Mouse (Mus musculus): ENCODE results near the gene Ak8.

The Ak8 gene

DNA sequence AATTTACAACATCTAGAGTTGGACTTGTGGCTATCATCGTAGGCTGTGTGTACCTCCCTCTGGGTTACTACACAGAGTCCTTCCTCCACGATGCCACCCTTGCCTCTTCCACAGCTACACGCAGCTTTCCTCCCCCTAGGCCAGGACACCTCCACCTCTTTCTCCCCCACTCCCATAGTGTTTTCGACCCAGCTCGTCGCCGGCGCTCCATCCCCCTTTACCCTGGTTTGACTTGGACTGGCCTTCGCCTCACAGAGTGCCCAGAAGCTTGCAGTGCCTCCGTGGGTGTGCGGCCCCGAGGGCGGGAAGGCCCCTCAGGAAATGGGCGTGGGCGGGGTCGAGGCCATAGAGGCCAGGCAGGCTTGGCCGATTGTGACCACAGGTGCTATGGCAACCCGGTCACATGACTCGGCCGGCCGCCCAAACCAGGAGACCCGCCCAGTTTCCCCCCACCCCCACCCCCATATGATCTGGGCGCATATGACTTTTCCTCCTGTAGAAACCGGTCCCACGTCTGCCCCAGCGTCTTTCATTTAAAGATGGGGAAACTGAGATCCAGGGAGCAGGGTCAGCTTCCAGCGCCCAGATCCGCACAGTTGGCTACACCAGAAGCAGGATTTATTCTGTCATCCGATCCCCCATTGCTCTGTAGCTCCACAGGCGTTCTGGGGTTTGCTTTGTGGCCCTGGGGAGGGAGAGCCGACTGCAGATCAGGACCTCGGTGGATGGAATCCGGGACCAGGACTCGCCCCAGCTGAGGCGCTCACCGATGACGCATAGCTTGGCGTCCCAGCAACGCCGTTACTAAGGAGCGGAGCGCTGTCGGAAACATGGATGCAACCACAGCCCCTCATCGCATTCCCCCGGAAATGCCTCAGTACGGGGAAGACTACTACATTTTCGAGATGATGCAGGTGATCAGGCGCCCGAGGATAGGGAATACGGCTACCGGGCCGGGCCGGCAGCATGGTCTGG, at the start of gene Ak8, which contains the start of gene Spaca9:
Ak8 (plus strand) TSS at position 804 of the 975 bp plus-strand sequence.
Spaca9 (minus strand) TSS at position 367 of the 975 bp plus-strand sequence.
- DNase-seq (ENCODE audit: low spot score): peak; percentile 45

DNA sequence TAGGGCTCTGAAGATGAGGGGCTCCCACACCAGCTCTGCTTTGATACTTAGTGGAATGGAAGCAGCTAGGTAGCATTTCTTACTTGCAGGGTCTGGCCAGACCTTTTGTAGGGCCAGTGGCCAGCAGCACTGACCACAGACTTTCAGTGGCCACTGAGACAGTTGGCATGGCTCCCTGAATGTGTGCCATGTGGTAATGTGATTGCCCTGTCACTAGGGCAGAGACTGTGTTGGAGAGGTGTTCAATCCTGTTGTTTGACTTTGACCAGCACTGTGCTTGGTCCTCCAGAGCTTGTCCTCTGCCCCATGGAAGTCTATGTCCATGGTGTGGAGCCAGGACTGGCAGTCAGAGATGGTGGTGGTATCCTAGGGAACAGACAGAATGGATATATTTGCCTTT, 49.4 kb upstream of the Ak8 start:
- no peak for DNase-seq (ENCODE audit: low spot score)

DNA sequence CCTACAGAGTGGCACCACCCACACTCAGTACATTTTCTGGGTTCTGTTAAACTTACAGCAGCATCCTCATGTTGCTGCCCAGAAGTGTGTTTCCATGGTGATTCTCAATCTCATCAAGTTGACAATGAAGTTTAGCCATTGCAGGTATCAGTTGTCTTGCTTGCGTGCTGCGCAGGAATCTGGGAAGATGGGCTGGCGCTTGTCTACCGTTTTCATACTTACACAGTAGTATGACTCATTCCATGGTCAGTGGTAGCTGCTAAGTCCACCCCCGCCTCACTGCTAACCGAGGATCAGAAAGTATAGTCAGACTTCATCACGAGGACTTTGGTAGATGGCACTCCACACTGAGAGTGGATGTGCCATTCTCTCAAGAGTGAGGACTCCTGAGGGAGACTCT, 46.6 kb upstream of the Ak8 start:
- no peak for DNase-seq (ENCODE audit: low spot score)

DNA sequence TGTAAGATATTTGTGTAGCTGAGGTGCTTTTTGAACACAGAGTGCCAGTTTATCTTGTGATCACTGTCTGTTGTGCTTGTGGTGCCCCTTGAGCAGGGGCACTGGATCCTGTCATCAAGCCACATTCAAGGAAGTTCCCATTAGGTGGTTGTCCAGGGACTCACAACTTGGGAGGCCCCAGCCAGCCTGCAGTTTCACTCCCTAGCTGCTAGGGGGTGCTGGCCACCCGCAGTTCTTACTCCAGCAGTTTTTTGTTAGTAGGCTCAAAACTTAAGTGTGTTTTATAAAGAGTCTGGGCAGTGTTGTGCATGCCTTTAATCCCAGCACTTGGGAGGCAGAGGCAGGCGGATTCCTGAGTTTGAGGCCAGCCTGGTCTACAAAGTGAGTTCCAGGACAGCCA, 45.7 kb upstream of the Ak8 start:
- no peak for DNase-seq (ENCODE audit: low spot score)

DNA sequence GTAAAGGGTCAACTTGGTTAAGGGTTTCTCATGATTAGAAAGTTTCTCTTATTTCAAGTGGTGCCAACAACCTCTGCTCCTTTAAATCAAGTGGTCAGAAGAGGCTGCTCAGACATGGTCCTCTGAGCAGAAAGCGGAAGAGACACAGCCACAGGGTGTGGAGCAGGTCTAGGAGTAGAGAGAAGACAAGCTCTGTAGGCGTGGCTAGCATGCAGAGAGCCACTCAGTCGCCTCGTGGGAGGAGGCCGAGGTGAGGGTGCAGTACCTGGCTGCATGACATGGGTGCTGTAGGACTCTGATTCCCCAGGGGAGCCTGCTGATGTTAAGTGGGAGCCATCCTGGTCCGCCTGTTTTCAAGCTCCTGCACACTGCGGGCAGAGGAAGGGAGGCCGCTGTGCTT, 43.7 kb upstream of the Ak8 start:
- no peak for DNase-seq (ENCODE audit: low spot score)

DNA sequence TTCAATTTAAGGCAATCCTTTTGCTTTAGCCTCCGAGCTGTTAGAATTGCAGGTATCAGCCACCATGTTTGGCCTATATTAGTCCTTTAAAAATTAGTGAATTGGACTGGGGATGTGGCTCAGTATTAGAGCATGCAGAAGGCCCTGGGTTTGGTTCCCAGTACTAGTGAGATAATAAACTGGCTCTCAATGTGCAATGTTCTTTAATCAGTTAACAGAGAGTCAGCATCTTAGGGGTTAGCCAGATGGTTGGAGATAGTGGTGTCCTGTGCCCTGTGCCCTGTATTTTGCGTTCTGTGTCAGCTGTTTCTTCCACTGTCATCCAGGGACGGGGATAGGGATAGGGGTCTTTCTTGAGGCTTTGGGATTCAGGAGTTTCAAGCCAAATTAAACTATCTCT, 37.1 kb upstream of the Ak8 start:
- DNase-seq (ENCODE audit: low spot score): no peak

DNA sequence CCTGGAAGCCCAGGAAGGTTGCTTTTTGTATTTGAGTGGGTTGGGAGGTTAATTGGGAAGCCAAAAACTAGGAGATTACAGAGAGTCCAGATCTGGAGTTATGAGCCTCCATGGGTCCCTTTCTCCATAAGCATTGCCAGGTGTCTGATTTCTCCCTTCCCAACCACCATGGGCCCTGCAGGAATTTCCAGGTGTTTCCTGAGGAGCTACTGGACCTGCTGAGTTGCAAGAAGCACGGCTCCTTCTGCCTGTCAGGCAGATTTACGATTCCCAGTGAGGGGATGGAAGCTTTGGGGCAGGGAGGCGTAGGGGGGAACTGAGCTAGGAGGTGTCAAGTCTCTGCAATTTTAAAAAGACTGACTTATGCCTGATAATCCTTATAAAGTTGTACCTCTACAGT, 34.1 kb upstream of the Ak8 start:
- DNase-seq (ENCODE audit: low spot score): no peak

DNA sequence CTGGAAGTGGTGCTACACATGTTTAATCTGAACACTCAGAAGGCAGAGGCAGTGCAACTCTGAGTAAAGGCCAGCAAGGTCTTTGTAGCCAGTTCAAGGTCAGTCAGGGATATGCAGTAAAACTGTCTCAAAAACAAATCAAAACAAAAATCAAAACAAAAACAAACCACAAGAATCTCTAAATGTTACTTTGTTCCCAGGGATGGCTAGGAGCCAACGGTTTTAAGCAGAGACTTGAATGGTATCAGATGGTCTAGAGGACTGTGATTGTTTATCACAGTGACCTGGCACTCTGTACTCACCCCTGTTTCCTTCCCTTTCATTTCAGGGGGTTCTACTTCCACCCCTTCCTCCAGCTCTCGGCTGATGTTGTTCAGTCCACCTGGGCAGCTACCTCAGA, 28.5 kb upstream of the Ak8 start:
- no peak for DNase-seq (ENCODE audit: low spot score)

DNA sequence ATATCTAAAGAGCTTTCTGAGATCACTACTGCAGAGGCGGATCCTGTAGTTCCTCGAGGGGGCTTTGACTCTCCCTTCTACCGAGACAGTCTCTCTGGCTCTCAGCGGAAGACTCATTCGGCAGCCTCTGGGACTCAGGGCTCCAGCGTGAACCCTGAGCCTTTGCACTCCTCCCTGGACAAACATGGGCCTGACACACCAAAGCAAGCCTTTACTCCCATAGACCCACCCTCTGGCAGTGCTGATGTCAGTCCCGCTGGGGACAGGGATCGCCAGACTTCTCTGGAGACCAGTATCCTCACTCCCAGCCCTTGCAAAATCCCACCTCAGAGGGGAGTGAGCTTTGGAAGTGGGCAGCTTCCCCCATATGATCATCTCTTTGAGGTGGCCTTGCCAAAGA, 24.0 kb upstream of the Ak8 start:
- DNase-seq (ENCODE audit: low spot score): no peak

DNA sequence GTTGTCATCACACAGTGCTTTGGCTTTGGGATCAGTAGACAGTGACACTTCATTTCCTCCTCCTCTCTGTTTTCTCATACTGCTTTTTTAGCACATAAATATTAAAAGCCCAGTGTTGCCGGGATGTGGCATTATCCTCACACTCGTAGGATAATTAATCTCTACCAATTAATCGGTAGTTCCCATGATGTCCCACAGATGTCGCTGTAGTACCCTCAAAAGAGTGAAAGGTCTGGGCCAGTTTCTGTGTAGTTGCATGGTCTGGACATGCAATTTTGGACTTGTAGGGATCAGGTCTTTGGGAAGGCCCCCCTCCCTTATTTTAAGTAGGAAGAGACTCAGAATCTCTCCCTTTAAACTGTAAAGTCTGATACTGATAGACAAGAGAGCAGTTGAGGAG, 19.3 kb upstream of the Ak8 start:
- no peak for DNase-seq (ENCODE audit: low spot score)

DNA sequence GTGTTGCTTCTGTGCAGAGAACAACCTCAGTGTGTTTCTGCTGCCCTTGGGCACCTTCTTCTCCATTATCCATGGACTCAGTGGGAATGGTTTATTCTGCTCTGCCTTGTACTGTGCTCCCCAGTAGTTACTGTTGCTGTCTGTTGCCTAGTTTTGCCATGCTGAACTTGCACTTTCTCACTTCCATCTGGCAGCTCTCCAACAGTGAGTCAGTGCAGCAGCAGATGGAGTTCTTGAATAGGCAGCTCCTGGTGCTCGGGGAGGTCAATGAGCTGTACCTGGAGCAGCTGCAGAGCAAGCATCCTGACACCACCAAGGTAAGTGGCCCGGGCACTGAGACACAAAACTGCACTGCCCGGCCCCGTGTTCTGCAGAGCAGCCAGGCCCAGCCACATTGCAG, 18.2 kb upstream of the Ak8 start:
- no peak for DNase-seq (ENCODE audit: low spot score)

DNA sequence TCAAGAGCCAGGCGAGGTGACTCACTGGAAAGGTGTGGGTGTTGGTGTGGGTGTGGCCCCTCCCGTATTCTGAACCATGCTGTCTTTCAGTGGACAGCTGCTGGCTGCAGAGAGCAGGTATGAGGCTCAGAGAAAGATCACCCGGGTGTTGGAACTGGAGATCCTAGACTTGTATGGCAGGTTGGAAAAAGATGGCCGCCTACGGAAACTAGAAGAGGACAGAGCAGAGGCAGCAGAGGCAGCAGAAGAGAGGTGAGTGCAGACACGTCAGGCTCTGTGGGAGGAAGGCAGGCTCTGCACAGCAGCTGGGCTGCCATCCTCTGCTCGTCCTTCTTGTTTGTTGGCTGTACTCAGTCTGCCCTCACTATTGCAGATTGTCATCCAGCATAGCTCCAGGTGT, 14.1 kb upstream of the Ak8 start:
- DNase-seq (ENCODE audit: low spot score): no peak

DNA sequence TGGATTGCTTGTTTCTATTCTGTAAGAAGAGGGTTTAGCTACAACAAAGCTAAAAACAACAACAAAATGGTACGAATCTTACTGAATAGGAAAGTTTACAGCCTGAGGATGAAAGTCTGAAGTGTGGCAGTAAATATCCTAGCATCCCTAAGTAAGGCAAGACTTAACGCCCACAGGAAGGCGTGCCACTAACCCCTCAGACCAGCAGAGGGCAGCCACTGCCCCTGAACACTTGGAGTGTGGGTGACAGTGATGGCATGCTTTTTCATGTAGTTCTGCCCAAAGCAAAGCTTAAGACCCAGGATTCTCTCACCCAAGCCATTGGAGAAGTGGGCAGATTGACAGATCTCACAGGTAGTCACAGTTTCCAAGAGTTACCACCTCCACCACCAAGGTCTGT, 11.5 kb upstream of the Ak8 start:
- no peak for DNase-seq (ENCODE audit: low spot score)

DNA sequence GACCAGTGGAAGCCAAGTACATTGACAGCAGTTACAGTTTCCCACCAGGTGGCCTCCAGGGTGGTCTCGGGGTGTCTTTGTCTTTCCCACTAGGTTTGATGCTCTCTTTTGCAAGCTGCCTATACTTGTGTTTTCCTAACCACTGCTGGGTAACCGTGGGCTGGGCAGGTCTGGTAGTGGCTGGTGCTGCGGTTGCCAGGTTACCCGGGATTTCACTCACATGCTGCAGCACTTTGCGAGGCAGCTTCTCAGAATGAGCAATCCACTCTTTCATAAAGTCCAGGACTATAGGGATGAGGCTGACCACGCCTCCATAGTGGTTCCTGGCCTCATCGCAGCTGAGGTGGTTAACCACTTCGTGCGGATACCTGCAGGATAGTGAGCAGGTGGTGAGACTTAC, 7.3 kb upstream of the Ak8 start:
- DNase-seq (ENCODE audit: low spot score): no peak

DNA sequence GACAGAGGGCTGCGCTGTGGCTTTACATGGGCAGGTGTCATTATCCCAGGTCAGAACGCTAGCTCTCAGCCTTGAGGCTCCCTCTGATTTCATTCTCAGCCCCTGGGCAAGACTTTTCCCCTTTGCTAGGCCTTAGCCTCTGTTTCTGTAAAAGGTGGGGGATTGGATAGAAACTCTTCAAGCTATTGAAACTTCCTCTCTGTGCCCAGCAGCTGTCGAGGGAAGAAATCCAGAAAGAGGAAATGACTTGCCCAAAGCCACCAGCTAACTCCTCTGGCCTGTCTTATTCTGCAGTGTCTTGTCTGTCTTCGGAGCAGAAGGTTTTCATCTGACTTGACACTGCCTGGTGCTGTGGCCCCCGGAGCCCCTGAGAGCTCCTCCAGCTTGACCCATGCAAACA, 1.4 kb upstream of the Ak8 start:
- DNase-seq (ENCODE audit: low spot score): no peak

DNA sequence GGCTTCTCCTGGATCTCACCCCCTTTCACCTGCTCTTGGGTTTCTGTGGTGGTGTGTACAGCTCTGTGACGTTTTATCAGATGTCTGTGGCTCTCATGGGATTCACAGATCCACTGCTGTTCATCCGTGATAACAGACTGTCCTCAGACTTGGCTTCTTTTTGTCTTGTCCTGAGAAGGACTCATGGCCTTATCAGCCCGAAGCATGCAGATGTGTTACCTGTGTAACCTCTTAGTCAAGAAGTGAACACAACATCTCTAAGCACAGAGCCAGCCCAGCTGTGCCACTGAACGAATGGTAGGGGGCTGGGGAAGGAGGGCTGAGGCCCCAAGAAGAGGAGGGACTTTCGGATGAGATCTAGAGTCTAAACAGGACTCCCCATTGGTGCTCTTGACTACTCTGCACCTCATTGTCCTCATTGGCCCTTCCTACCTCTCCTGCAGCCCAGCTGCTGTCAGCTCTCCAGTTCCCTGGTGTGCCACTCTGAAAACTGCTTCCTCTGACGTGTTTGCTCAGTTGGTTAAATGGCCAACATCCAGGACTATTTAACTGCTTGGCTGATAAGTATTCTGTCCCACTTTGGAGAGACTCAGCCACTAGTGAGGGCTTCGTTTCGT, 1.8 kb downstream of the Ak8 start:
- no peak for DNase-seq (ENCODE audit: low spot score)

DNA sequence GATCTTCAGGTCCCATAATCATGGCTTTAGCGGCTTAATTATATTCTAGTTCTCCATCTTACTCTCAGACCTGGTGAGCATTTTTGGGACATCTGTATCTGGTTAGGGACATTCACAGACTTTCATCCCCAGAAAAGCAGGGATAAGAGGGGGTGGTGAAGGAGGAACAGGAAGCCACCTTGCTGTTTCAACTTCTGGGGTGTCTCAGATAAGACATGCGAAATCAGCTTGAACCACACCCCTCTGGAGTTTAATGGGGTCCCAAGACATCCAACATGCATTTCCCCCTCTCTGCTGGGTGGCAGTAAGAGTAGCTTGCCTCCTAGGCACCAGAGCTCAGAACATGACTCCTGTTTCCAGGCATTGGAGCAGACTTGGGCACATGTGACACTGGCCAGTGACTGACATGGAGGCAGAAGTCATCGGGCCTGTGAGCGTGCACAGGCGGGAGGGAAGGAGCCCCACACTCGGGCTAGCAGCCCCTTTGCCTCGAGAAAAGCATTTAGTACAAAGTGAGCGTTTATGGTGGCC, 6.2 kb downstream of the Ak8 start:
- DNase-seq (ENCODE audit: low spot score): no peak

DNA sequence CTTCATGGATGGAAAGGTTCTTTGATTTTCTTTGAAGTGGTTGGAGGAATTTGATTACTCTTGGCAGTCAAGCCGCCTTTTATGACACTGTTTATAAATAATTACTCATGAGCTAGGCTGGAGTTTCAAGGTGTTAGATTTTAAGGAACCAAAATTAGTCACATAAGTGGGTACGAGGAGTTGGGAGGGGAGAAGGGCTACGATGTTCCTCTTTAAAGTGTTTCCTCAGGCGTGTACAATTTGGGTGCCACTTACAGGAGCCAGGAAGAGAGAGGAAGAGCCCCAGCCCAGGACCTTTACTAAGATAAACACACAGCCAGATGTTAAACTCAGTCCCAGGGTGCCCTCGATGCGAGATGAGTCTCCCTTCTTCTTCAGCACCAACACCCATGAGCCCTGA, 6.8 kb downstream of the Ak8 start:
- DNase-seq (ENCODE audit: low spot score): no peak

DNA sequence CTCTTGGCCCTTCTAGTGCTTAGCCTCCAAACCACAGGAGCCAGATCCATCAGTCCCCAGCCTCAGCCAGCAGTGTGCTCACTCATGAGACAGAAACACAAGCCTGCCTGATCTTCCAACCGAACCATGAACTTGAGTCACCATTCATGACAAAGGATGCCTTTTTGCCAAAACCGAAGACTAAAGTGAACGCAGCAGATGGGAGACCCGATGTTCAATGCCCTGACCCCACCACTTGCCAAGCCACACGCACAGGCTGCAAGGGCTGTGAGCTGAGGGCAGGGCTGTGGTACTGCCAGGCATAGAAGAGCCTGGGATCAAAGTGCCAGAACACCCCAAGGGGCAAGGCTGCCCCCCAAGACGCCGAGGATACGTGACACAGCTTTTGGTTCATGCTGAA, 13.1 kb downstream of the Ak8 start:
- DNase-seq (ENCODE audit: low spot score): no peak

DNA sequence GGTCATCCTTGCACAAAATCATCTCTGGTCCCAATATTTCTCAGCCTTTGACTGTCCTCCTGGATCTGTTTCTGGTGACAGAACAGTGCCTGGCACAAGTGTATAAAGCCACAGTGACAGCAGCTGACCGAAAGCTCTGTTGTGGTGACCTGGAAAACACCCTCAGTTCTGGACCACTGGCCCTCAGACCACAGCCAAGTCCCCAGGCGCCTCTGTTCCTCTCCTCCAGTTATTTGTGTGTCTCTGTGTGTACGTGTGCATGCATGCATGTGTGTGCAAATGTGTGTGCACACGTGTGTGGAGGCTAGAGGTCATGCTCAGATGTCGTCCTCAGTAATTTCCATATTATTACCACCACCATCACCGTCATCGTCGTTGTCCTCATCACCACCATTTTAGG, 22.5 kb downstream of the Ak8 start:
- no peak for DNase-seq (ENCODE audit: low spot score)

DNA sequence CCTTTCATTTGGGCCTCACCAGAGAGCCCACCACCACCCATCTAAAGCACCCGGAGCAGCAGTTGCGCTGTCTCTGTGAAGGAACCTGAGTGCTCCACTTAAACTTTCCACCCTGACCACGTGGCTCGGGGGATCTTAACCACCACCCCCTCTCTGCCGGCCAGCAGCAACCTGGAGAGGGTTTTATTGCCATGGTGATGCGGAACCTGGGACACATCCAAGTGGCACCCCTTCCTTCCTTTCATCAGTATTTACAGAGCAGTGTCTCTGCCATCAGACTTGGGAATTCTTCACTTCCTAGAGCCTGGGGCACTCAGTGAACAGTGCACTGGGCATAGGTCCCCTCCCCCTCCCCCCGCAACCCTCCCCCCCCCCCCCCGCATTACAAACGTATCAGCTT, 23.9 kb downstream of the Ak8 start:
- DNase-seq (ENCODE audit: low spot score): no peak

DNA sequence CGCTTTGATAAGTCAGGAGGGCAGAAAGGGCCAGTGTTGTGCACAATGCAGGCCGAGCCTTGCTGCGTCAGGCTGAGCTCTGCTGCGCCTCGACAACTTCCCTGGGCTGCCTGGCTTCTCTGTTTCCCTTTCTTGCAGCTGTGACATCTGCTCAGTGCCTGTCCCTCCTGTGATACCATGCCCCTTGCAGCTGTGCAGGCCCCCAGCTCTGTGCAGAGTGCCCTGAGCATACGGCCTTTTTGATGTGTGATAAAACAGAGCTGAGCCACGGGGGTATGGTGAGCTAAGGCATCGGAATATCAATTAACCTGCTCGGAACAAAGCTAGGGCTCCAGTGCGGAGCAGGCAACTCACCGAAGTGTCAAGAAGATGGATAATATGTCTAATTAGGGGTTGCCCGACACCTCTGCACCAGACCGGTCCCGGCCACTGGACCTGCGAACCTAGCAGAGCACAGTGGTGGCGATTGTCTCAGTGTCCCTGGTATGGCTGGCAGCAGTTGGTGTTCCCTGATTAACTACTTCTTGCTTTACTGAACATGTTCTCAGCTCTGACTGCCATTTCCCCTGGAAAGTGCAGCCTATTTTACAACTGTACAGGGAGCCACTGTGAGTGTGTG, 27.9 kb downstream of the Ak8 start:
- no peak for DNase-seq (ENCODE audit: low spot score)

DNA sequence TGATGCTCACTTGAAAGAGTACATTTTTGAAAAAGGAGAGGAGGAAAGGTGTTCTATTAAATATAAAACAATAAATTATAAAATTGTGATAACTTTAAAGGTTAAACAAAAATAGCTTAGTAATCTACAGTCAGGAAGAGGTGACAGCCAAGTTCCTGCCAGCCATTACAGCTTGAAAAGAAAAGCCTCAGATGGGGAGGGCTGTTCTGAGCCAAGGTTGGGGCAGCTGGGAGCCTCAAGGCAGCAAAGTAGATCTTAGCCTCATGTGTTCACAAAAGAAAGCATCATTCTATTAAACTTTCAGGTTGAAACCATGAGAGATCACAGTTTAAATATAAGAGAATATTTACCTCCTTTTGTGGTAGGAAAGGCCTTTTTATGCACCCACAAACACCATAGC, 30.7 kb downstream of the Ak8 start:
- DNase-seq (ENCODE audit: low spot score): no peak
